Mouse (Mus musculus) heart, embryonic 12.5 days (tissue): ENCODE data around the gene Crtam. TPM values are rescaled to one million over a fixed set of nuclear protein-coding genes. Genes with fewer than 3 reads are reported as not detected.

ENCODE experiments used
- ATAC-seq: fragments of 200-750 bp; cut with Nextera tagmentation; 2 replicates; pipeline ENCODE4 v1.8.0; 2017; ENCODE audit warnings: moderate TSS enrichment, moderate library complexity; ENCODE audit not compliant: insufficient number of reproducible peaks, low FRiP score
- H3K27ac ChIP-seq: fragments of 300-500 bp; sonication (generic); 2 replicates; pipeline ENCODE4 v1.5.1; 2016; ENCODE audit warnings: mild to moderate bottlenecking, moderate library complexity; ENCODE audit not compliant: poor library complexity, severe bottlenecking
- H3K27me3 ChIP-seq: fragments of 300-500 bp; sonication (generic); replicated peaks from 2 replicates; pipeline ENCODE4 v1.6.1; 2016; ENCODE audit warnings: mild to moderate bottlenecking, moderate library complexity
- H3K36me3 ChIP-seq: fragments of 300-500 bp; sonication (generic); 2 replicates; pipeline ENCODE4 v1.6.1; 2016; ENCODE audit warnings: mild to moderate bottlenecking, moderate library complexity
- H3K4me1 ChIP-seq: fragments of 300-500 bp; sonication (generic); replicated peaks from 2 replicates; pipeline ENCODE4 v1.6.1; 2016; ENCODE audit warnings: mild to moderate bottlenecking
- H3K4me2 ChIP-seq: fragments of 300-500 bp; sonication (generic); 2 replicates; pipeline ENCODE4 v1.6.1; 2016; ENCODE audit warnings: mild to moderate bottlenecking, moderate library complexity
- H3K4me3 ChIP-seq: fragments of 300-500 bp; sonication (generic); 2 replicates; pipeline ENCODE4 v1.5.1; 2016; ENCODE audit warnings: mild to moderate bottlenecking
- H3K9ac ChIP-seq: fragments of 300-500 bp; sonication (generic); 2 replicates; pipeline ENCODE4 v1.6.1; 2016; ENCODE audit warnings: mild to moderate bottlenecking, moderate library complexity
- H3K9me3 ChIP-seq: fragments of 300-500 bp; sonication (generic); replicated peaks from 2 replicates; pipeline ENCODE4 v1.6.1; 2016; ENCODE audit warnings: mild to moderate bottlenecking, moderate library complexity
- WGBS: fragments of 180-500 bp; shearing (Covaris S2); methylation state at CpG from one replicate; pipeline ENCODE4 v1.1.7; 2016; 5-methylcytosine and 5-hydroxymethylcytosine counted together
- polyA plus RNA-seq: library from polyadenylated mRNA; unstranded; fragments of >200 nt; fragmentation: Nextera tagmentation; extraction: Ambion mirVana; gene quantifications from 2 replicates; pipeline ENCODE4 v1.2.1, GENCODE M21; 2016

The Crtam gene
- polyA plus RNA-seq, 1 experiment from 2014 or later: 0.18 TPM

DNA sequence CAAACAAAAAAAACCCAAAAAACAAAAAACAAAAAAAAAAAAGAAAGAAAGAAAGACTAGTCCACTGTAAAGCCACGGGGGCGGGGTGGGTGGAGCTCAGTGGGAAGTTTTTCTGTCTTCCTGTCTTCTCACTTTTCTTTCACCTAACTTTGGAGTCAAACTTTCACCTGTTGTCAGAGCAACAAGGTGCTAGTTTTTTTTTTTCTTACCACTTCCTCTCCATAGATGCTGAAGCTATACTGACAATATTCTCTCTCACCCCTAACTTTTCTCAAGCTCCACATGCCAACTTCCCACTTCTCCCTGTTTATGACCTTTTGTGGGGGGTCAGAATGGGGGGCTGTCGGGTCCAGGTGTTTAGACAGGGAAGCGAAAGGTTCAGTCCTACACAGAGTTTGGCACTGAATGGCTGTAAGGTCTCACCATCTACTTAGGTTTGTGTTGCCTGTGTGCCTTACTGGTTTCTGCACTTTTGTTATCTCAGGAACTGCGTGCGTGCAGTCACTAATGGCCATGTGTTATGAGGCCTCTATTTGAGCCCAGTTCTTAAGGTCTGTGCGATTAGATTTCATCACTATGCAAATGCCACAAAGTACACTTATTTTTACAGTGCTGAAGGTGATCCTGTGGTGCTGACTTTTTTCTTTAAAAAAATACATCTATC is 7.2 kb downstream of the Crtam start:
- Histone ChIP-seq H3K4me2 (no peak overlapping the region), H3K27me3 (no peaks in the 10 kb centered on the region), H3K4me3 (no peak overlapping the region), H3K9me3 (no peaks in the 10 kb centered on the region), H3K36me3 (no peaks in the 10 kb centered on the region), H3K9ac (no peak overlapping the region), H3K27ac (no peak overlapping the region), H3K4me1 (no peaks in the 10 kb centered on the region)
- 80% methylated on average over 7 of the region's 7 CpGs for WGBS
- ATAC-seq: no peak

DNA sequence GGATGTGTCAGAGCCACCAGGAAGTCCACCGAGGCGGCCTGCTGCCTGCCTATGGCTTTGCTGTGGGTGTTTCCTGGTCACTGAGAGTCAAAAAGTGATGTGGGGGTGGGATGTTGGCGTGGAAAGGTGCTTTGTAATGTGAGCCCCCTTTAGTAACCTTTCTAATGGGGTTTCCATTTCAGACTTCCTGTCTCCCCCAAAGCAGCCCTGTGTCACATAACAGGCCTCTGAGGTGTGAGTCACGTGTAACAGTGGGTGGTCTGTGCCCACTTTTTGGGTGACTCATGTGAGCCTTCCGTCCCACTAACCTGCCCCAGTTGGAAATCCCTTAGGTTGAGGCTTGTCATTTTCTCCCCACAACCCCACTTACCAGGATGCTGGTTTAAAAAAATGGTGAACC is 10.4 kb downstream of the Crtam start:
- no peaks in the 10 kb centered on the region for H3K36me3 ChIP-seq
- 67% methylated on average over 5 of the region's 5 CpGs for WGBS
- H3K4me3 ChIP-seq: no peak overlapping the region
- H3K9ac ChIP-seq: no peak overlapping the region
- H3K27ac ChIP-seq: no peak overlapping the region
- H3K4me2 ChIP-seq: no peak overlapping the region
- H3K27me3 ChIP-seq: no peaks in the 10 kb centered on the region
- no peaks in the 10 kb centered on the region for H3K9me3 ChIP-seq
- no peak for ATAC-seq
- H3K4me1 ChIP-seq: no peaks in the 10 kb centered on the region

- H3K27ac ChIP-seq: no peak overlapping the region
- no peaks in the 10 kb centered on the region for H3K9me3 ChIP-seq
- no peak for ATAC-seq
- H3K27me3 ChIP-seq: 0 out of 2 replicates have a peak, but pooled peaks cover 4% of the 10 kb centered on the region
- H3K4me2 ChIP-seq: no peak overlapping the region
- no peaks in the 10 kb centered on the region for H3K36me3 ChIP-seq
- WGBS: 83% methylated on average over 6 of the region's 6 CpGs
- no peaks in the 10 kb centered on the region for H3K4me1 ChIP-seq
- H3K9ac ChIP-seq: no peak overlapping the region
- no peak overlapping the region for H3K4me3 ChIP-seq
These were observed 12.9 kb downstream of the Crtam start for GRCm38 (mm10) chr9:40991511-40991910.

DNA sequence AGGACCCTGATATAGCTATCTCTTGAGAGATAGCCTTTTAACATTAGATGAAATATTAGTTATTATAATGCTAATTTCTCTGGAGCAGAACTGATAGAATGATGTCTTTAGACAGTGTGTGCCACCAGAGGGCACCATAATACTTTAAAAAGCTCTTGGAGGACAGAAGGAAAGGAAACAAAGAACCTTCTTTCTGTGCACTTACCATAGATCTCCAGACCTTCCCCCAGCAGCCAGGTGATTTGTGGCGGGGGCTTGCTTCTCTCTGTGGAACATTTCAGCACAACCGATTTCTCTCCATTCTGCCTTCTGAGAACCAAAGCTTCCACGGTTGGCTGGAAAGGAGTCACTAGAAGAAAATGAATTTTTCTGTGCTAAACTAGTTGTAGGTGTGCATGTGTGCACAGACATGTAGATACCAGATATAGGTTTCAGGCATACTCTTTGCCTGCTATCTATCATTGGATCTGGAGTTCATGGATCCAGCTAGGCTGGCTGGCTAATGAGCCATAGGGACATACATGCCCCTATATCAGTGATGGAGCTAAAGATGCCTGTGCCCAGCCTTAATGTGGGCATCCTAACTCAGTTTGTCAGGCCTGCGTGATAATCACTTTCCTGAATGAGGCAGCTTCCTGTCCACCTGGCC is 14.4 kb downstream of the Crtam start:
- Histone ChIP-seq H3K9me3 (no peaks in the 10 kb centered on the region), H3K27ac (no peak overlapping the region), H3K27me3 (0 out of 2 replicates have a peak, but pooled peaks cover 4% of the 10 kb centered on the region), H3K36me3 (no peaks in the 10 kb centered on the region), H3K9ac (no peak overlapping the region), H3K4me2 (no peak overlapping the region), H3K4me3 (no peak overlapping the region), H3K4me1 (no peaks in the 10 kb centered on the region)
- 43% methylated on average over 4 of the region's 4 CpGs for WGBS
- no peak for ATAC-seq

DNA sequence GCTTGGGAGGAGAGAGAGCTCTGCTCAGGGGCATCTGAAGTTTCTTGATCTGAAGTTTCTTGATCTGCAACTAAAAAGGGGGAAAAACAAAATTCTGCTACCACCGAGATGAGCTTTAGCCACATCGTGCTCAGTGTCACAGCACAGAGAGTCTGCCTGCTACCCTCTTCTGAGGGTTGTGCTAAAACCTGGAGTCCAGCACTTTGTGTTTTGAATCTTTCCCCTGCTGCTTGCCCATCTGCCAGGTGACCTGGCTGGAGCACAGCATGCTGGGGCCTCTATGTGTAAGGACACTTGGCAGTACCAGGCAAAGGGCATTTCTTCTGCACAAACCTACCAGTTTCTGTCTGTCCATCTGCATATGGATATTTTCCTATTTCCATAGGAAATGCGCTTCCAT is 20.1 kb downstream of the Crtam start:
- WGBS: 62% methylated on average over 3 of the region's 3 CpGs
- Histone ChIP-seq H3K27ac (no peak overlapping the region), H3K4me1 (no peaks in the 10 kb centered on the region), H3K9ac (no peak overlapping the region), H3K9me3 (no peaks in the 10 kb centered on the region), H3K27me3 (0 out of 2 replicates have a peak, but pooled peaks cover 4% of the 10 kb centered on the region), H3K4me3 (no peak overlapping the region), H3K4me2 (no peak overlapping the region), H3K36me3 (no peaks in the 10 kb centered on the region)
- no peak for ATAC-seq

DNA sequence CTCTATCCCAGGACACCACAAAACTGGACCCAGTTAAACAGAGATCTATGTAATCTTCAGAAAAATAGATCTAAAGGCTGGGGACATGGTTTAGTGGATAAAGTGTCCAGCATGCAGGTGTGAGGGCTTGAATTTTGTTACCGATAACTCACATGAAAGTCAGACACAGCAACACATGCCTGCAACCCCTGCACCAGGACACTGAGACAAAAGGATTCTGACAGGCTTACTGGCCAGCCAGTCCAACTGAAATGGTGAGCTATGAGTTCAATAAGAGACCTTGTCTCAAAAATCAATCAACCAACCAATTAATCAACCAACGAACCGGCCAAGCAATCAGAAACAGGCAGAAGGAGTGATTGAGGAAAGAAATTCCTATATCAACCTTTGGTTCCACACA is 20.7 kb downstream of the Crtam start:
- WGBS: 80% methylated on average over 3 of the region's 3 CpGs
- Histone ChIP-seq H3K27me3 (0 out of 2 replicates have a peak, but pooled peaks cover 4% of the 10 kb centered on the region), H3K36me3 (no peaks in the 10 kb centered on the region), H3K9ac (no peak overlapping the region), H3K9me3 (no peaks in the 10 kb centered on the region), H3K4me1 (no peaks in the 10 kb centered on the region), H3K27ac (no peak overlapping the region), H3K4me2 (no peak overlapping the region), H3K4me3 (no peak overlapping the region)
- no peak for ATAC-seq

- H3K27ac ChIP-seq: no peak overlapping the region
- no peaks in the 10 kb centered on the region for H3K36me3 ChIP-seq
- H3K9ac ChIP-seq: no peak overlapping the region
- WGBS: 35% methylated on average over 6 of the region's 6 CpGs
- no peaks in the 10 kb centered on the region for H3K27me3 ChIP-seq
- H3K4me3 ChIP-seq: no peak overlapping the region
- ATAC-seq: no peak
- H3K9me3 ChIP-seq: no peaks in the 10 kb centered on the region
- H3K4me1 ChIP-seq: no peaks in the 10 kb centered on the region
- no peak overlapping the region for H3K4me2 ChIP-seq
These were observed 21.9 kb downstream of the Crtam start for GRCm38 (mm10) chr9:40982480-40982879.

DNA sequence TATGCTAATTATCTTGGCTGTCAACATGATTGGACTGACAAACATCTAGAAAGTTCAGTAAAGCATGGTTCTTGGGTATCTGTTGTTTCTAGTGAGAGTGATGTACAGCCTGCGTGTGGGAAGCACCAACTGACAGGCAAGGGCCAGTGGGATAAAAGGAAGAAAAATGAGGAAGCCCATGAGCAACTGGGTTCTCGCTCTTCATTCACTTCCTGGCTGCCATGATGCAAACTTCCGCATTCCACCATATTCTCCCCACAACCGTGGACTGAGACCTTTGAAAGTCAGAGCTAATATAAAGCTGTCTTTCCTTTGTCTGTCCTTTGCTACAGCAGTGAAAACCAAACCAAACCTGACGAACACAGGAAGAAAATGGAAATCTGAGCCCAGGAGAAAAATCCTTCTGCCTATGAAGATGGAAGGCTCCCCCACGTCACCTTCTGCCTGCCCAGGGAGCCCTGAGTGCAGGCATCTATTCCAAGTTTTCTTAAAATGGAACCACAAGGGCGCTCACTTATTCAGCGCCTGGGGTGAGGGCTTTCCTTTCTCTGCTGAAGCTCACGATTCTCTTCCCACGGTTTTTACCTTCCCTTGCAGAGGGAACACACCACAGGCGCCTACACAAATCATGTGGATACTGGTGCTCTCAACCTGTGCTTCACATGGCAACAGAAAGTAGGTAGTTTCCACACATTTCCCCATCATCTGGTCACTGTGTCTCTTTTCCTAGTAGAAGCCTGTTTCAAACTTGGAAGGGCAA is 30.2 kb downstream of the Crtam start:
- ATAC-seq: no peak

GRCm38 (mm10) chr9:40964418-40964714 is 40.1 kb downstream of the Crtam start:
- Histone ChIP-seq H3K27ac (no peak overlapping the region), H3K4me2 (peak overlapping the region; percentile 93), H3K4me1 (peaks cover 11% of the 10 kb centered on the region), H3K9ac (no peak overlapping the region), H3K4me3 (peak overlapping the region; percentile 56), H3K36me3 (no peaks in the 10 kb centered on the region), H3K27me3 (peaks cover 55% of the 10 kb centered on the region), H3K9me3 (no peaks in the 10 kb centered on the region)
- ATAC-seq: no peak
- WGBS: 22% methylated on average over 7 of the region's 7 CpGs

More for the DNA sequence above, 30.2 kb downstream of the Crtam start:
- H3K36me3 ChIP-seq: no peaks in the 10 kb centered on the region
- 76% methylated on average over 11 of the region's 11 CpGs for WGBS
- H3K4me2 ChIP-seq: no peak overlapping the region
- H3K9me3 ChIP-seq: no peaks in the 10 kb centered on the region
- no peak overlapping the region for H3K9ac ChIP-seq
- H3K27ac ChIP-seq: no peak overlapping the region
- peaks cover 8% of the 10 kb centered on the region; the same call in 1 of the 2 replicates for H3K27me3 ChIP-seq
- no peak overlapping the region for H3K4me3 ChIP-seq
- no peaks in the 10 kb centered on the region for H3K4me1 ChIP-seq

- H3K27me3 ChIP-seq: peaks cover 55% of the 10 kb centered on the region
- peak within 1 kb of the TSS; percentile 62 for H3K9ac ChIP-seq
- peaks cover 11% of the 10 kb centered on the region for H3K4me1 ChIP-seq
- H3K27ac ChIP-seq: no peak within 1 kb of the TSS
- peak within 1 kb of the TSS; percentile 56 for H3K4me3 ChIP-seq
- ATAC-seq: no peak
- H3K9me3 ChIP-seq: no peaks in the 10 kb centered on the region
- peak within 1 kb of the TSS; percentile 93 for H3K4me2 ChIP-seq
- H3K36me3 ChIP-seq: no peaks in the 10 kb centered on the region
- WGBS: 2% methylated on average over 48 of the region's 51 CpGs
These were observed 40.6 kb downstream of the Crtam start, which contains the start of gene Jhy for GRCm38 (mm10) chr9:40963586-40964417. Jhy (minus strand) TSS chr9:40964118.

DNA sequence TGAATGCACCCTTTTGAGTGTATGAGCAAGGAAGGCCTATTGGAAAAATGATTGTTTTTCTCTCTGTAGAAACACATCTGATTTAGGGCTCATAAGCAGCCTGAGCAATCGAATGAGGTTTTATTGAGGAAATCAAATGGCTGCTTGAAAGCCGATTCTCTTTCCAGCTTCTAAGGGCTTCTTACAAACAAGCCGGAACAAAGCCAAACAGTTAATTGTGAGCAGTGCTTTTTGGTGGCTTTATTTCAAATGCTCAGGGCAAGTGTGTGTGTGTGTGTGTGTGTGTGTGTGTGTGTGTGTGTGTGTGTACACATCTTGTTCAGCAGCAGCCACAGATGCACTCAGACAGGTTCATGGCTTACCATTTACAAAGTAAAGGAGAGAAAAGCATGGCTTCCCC is 43.0 kb downstream of the Crtam start:
- Histone ChIP-seq H3K27me3 (peaks cover 58% of the 10 kb centered on the region), H3K27ac (no peak overlapping the region), H3K9ac (no peak overlapping the region), H3K4me2 (no peak overlapping the region), H3K9me3 (no peaks in the 10 kb centered on the region), H3K36me3 (no peaks in the 10 kb centered on the region), H3K4me1 (peaks cover 11% of the 10 kb centered on the region), H3K4me3 (no peak overlapping the region)
- ATAC-seq: no peak
- 84% methylated on average over 3 of the region's 3 CpGs for WGBS
